Comparison of ENCODE assay signal across 24 mouse cellular contexts in the genomic region with DNA sequence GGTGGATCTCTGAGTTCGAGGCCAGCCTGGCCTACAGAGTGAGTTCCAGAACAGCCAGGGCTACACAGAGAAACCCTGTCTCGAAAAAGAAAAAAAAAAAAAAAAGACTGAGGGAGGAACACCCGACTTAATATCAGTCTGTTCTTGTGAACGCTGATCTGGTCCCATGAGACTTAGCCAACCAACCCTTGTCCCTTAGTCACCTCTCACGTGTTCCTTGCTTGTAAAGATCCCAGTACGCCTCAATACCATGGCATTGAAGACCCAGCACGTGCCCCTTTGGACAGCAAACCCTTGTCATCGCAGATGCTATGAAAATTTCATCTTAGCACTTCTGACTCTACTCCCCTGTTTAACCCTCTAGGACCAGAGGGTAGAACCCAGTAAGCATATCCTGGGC. TPM values are rescaled to one million over a fixed set of nuclear protein-coding genes. Genes with fewer than 3 reads are reported as not detected.
"Had no signal": no experiment of that assay in that cellular context is flagged by ENCODE, and none has a peak within 500 bp of the region (broad histone marks: within the 10 kb centered on the region; RNA-seq: fewer than 3 reads in every experiment).

No protein-coding gene starts in this region.

- H3K9ac ChIP-seq: forebrain, postnatal 0 days; heart, embryonic 13.5 days; heart, embryonic 15.5 days; hindbrain, embryonic 13.5 days; hindbrain, embryonic 15.5 days; limb, embryonic 13.5 days; limb, embryonic 15.5 days had no signal

- H3K4me2 ChIP-seq: heart, embryonic 11.5 days; heart, embryonic 13.5 days; heart, embryonic 15.5 days; hindbrain, embryonic 13.5 days; hindbrain, embryonic 15.5 days; limb, embryonic 13.5 days; limb, embryonic 15.5 days had no signal

- H3K4me1 ChIP-seq: heart, embryonic 15.5 days; hindbrain, embryonic 15.5 days; limb, embryonic 15.5 days had no signal

- H3K27ac ChIP-seq: heart, adult 2 months; heart, embryonic 13.5 days; heart, embryonic 15.5 days; hindbrain, embryonic 13.5 days; hindbrain, embryonic 15.5 days; hindbrain, postnatal 0 days; limb, embryonic 13.5 days; limb, embryonic 15.5 days had no signal

- ATAC-seq: forebrain, postnatal 0 days; hindbrain, postnatal 0 days; intestine, embryonic 16.5 days had no signal

- H3K9me3 ChIP-seq: heart, embryonic 13.5 days; heart, embryonic 15.5 days; hindbrain, embryonic 13.5 days; hindbrain, embryonic 15.5 days; limb, embryonic 13.5 days; limb, embryonic 15.5 days had no signal

- DNase-seq: forebrain, postnatal 0 days; gastrocnemius, postnatal 14 days; gastrocnemius, postnatal 36 days; heart, adult 11 months; heart, adult 2 months; heart, postnatal 14 days; heart, postnatal 36 days; kidney, adult 11 months; kidney, adult 8-10 months; kidney, postnatal 10 days; layer of hippocampus, adult 9-11 months; layer of hippocampus, postnatal 36 days; left cerebral cortex, postnatal 4 days had no signal

- H3K27me3 ChIP-seq: heart, embryonic 13.5 days; heart, embryonic 15.5 days; hindbrain, embryonic 13.5 days; hindbrain, embryonic 15.5 days; limb, embryonic 13.5 days; limb, embryonic 15.5 days had no signal

- H3K36me3 ChIP-seq: heart, embryonic 15.5 days had no signal

- H3K4me3 ChIP-seq: heart, adult 2 months; heart, embryonic 13.5 days; heart, embryonic 15.5 days; hindbrain, embryonic 13.5 days; hindbrain, embryonic 15.5 days; limb, embryonic 13.5 days; limb, embryonic 15.5 days had no signal

RNA-seq across cellular contexts. Expression of a gene that starts 49.5 kb away (rescaled TPM):
- polyA plus RNA-seq: heart, adult 2 months; heart, embryonic 13.5 days; heart, embryonic 15.5 days; heart, postnatal 0 days; large intestine, adult 2 months; limb, embryonic 13.5 days had no signal
